Mouse (Mus musculus) urinary bladder, postnatal 10 days (tissue): ENCODE results near the gene Kcnma1.

Experiments
- DNase-seq: peaks from one replicate; pipeline ENCODE4 v3.0.0; 2022; ENCODE audit warnings: low spot score

Kcnma1 gene

GRCm38 (mm10) chr14:23529229-23529628 lies 485.1 kb downstream of the Kcnma1 start:
- DNase-seq = no peak

- DNase-seq = no peak
These were observed 488.4 kb downstream of the Kcnma1 start for GRCm38 (mm10) chr14:23525910-23526309.

- no peak for DNase-seq
These were observed 490.3 kb downstream of the Kcnma1 start for GRCm38 (mm10) chr14:23523825-23524491.

GRCm38 (mm10) chr14:23522606-23523159 lies 491.6 kb downstream of the Kcnma1 start:
- no peak for DNase-seq

GRCm38 (mm10) chr14:23521080-23521684 lies 493.1 kb downstream of the Kcnma1 start:
- DNase-seq = no peak

- no peak for DNase-seq
These were observed 496.9 kb downstream of the Kcnma1 start for GRCm38 (mm10) chr14:23517374-23517773.

GRCm38 (mm10) chr14:23509792-23510191 lies 504.5 kb downstream of the Kcnma1 start:
- DNase-seq = no peak

GRCm38 (mm10) chr14:23502236-23502790 lies 512.0 kb downstream of the Kcnma1 start:
- no peak for DNase-seq

GRCm38 (mm10) chr14:23496801-23497200 lies 517.5 kb downstream of the Kcnma1 start:
- DNase-seq = no peak

GRCm38 (mm10) chr14:23496236-23496740 lies 518.0 kb downstream of the Kcnma1 start:
- no peak for DNase-seq

- no peak for DNase-seq
These were observed 519.8 kb downstream of the Kcnma1 start for GRCm38 (mm10) chr14:23494496-23494800.

GRCm38 (mm10) chr14:23493750-23494495 lies 520.4 kb downstream of the Kcnma1 start:
- DNase-seq = no peak

- no peak for DNase-seq
These were observed 521.5 kb downstream of the Kcnma1 start for GRCm38 (mm10) chr14:23492581-23493360.

- no peak for DNase-seq
These were observed 522.9 kb downstream of the Kcnma1 start for GRCm38 (mm10) chr14:23491359-23491758.

GRCm38 (mm10) chr14:23486687-23487086 lies 527.6 kb downstream of the Kcnma1 start:
- no peak for DNase-seq

GRCm38 (mm10) chr14:23485802-23486500 lies 528.3 kb downstream of the Kcnma1 start:
- DNase-seq = no peak

GRCm38 (mm10) chr14:23475129-23475528 lies 539.2 kb downstream of the Kcnma1 start:
- no peak for DNase-seq

- DNase-seq = no peak
These were observed 544.2 kb downstream of the Kcnma1 start for GRCm38 (mm10) chr14:23470071-23470470.

GRCm38 (mm10) chr14:23465135-23465534 lies 549.2 kb downstream of the Kcnma1 start:
- no peak for DNase-seq

- DNase-seq = no peak
These were observed 555.7 kb downstream of the Kcnma1 start for GRCm38 (mm10) chr14:23458560-23458959.

GRCm38 (mm10) chr14:23451681-23452080 lies 562.6 kb downstream of the Kcnma1 start:
- DNase-seq = no peak
